Mouse (Mus musculus) embryo, embryonic 11 days (tissue): ENCODE results near the gene Ubl7.

Source experiments
- DNase-seq: peaks from one replicate; pipeline ENCODE4 v3.0.0-alpha.2; 2015

Ubl7 gene

DNA sequence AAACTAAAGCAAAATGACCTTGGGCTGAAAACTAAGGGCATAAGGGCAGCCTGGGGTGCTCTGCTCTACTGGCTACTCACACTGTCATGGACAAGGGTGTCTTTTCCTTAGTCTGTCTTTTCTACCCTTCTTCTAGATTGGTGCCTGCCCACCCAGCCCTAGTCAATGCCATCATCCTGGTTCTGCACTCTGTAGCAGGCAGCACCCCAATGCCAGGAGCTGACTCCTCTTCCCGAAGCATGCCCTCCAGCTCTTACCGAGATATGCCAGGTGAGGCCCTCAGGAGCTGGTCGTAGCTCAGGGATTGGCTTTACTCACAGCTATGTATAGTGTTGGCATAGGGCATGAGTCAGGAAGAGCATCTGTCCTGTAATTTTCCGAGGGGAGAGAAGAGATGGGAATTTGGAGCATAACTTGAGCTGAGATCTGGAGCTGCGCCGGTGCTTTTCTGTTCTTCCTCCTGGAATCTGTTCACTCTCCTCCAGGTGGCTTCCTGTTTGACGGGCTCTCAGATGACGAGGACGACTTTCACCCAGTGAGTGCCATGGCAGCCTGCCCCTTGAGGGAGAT is 10.8 kb downstream of the Ubl7 start:
- DNase-seq, result no peak

DNA sequence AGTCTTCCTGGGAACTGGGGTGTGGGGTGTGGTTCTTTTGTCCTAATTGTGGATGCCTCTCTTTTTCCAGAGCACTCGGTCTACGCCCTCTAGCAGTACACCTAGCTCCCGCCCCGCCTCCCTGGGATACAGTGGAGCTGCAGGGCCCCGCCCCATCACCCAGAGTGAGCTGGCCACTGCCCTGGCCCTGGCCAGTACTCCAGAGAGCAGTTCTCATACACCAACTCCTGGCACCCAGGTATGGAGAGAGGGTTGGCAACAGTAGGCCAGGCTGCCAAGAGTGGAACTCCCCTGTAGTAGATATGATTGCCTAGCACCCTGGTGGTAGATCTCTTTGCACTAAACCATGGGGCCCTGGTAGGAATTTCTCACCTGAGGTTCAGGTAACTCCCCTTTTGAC is 11.6 kb downstream of the Ubl7 start:
- DNase-seq, result no peak

DNA sequence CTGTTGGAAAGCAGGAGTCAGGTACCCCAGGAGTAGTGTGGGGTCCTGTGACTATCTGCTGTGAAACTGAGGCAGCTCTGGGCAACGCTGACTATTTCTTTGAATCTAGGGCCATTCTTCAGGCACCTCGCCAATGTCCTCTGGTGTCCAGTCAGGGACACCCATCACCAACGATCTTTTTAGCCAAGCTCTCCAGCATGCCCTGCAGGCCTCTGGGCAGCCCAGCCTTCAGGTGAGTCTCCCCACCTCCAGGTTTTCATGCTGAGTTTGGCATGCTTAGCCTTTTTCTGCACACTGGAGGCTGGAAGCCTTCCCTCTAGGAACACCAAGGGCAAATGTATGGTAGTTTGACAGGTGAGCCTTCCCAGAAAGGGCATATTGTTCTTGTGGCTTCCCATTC is 12.3 kb downstream of the Ubl7 start:
- DNase-seq, result no peak

DNA sequence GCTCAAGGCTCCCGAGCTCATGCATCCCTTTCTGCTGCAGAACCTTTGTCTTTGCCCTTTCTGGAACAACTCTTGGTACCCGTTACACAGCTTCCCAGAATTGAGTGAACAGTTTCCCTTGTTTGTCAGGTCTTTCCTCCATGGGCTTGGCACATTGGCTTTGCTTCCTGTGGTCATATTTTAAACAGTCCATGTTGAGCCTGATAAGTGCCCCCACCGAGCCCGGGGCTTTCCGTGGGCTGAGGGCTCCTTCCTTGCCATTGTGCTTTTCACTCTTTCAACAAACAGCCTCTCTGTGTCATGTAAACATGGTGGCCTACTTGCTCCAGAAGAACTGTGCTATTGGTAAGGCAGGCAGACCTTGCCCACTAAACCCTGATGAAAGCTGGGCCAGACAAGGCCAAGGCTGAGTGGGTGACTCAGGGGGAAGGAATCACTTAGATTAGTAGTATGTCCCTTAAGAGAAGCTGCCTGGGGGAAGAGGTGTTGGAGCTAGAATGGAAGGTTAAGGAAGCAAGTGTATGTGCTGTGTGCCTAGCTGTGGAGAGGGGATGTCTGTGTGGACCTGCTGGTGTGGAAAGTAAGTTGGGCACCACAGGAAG is 20.5 kb downstream of the Ubl7 start:
- no peak for DNase-seq

DNA sequence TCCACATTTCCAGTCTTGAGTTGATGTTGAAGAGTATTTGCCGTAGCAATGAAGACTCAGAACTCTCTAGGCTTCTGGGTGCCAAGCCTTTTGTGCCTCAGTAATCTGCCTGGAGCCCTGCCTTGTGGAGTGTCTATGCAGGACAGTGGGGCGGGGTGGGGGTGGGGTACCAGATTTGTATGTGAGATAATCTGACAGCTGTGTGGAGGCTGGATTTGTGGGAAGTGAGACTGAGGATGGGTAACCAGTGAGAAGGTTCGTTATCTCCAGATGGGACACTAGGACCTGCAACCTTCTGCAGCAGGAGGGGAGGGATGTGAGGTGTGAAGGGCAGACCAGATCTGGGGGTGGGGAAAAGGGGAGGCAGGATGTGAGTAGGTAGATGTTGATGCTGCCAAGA is 21.5 kb downstream of the Ubl7 start:
- no peak for DNase-seq

DNA sequence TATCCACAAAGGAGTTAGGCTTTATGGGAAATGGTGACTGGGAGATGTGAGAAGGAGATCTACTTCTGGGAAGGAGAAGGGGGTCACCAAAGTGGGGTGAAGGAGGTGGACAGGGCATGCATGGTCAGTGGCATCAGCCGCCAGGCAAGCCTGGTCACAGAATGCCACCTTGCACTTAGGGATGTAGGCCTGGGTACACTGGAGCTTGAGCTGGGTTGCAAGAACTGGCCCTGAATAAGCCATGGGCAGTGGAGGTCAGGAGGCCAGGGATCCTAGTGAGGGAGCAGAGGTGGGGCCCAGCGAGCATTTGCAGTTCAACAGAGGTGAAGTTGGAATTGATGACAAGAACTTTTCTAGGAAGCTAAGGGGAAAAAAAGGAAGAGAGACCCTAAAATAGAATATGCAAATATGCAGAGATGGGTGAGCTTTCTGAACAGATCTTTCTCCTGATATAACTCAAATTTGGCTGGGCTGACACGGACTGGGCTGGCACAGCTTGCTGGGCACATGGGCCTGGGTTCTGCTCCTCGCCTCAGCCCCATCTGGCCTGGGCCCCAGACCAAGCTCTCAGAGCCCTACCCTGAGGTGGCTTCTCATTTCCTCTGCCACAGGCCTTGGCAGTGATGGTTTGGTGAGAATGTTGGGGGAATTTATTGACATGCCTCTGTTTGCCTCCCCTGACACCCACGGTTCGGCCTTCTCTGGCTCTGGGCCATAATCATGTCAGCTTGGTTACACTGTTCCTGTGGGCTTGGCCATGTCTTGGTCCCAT is 22.2 kb downstream of the Ubl7 start:
- no peak for DNase-seq

DNA sequence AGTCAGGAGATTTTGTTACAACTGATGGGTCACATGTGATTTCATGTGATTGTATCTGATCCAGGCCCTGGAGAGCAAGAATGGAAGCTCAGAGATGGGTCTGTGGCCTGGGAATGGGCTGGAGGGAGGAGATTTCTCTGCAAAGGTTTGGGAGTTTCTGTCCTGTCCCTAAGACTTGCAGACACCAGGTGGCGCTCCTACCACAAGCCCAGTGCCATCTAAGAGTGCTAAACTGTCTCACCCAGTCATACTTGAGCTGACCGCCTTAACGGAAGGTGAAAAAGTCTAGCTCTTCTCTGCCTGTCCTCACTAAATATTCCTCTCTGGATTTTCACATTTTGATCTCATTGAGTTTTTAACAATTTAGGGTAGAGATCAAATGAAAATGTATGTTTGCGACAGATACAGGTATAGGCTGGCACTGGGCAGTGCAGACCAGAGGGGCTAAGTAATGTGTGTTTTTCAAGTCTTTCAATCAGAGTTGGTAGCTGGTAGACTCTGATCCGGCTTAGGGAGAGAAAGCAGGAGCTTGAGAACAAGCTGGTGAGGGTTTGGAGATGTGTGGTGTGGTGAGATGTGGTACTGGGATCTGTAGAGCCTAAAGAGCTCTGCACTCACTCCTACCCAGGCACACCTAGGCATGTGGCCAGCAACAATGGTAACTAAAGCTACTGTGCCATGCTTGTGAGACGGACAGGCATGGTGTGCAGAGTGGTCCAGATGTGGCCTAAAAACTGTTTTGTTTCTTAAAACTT is 25.1 kb downstream of the Ubl7 start:
- peak; percentile 87 for DNase-seq

DNA sequence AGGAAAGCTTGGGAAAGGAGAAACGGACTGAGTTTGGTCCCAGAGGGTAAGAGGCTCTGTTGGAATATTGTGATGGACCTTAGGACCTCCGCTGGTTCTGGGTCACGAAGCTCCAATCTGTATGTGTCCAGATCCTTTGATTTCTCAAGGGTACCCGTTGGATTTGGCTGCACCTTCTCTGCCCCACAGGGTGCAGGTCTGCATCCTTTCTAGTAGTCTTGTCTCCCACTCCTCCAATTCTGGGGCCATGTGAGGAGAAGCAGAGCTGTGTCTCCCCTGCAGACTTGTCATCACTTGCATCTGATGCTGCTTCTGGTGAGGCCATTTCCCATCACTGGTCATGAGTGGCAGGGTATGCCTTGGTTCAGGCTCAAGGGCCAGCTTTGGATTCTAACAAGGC is 26.4 kb downstream of the Ubl7 start:
- DNase-seq, result no peak

DNA sequence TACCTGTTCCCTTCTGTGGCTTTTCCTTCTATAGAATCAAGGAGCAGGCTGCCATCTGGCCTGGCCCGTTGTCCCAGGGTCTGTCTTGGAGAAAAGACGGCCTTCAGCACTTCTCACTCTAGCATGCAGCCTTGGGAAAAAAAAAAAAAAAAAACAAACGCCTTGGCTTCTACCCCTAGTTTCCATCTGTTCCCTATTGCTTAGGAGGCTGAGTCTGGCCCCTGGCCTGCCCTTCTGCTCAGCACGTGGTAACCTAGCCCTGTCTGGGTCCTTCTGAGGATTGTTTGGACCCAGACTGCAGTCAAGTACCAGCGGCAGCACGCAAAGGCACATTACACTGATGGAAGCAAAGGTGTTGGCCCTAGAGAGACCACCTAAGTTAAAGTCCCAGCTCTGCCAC is 26.9 kb downstream of the Ubl7 start:
- no peak for DNase-seq

DNA sequence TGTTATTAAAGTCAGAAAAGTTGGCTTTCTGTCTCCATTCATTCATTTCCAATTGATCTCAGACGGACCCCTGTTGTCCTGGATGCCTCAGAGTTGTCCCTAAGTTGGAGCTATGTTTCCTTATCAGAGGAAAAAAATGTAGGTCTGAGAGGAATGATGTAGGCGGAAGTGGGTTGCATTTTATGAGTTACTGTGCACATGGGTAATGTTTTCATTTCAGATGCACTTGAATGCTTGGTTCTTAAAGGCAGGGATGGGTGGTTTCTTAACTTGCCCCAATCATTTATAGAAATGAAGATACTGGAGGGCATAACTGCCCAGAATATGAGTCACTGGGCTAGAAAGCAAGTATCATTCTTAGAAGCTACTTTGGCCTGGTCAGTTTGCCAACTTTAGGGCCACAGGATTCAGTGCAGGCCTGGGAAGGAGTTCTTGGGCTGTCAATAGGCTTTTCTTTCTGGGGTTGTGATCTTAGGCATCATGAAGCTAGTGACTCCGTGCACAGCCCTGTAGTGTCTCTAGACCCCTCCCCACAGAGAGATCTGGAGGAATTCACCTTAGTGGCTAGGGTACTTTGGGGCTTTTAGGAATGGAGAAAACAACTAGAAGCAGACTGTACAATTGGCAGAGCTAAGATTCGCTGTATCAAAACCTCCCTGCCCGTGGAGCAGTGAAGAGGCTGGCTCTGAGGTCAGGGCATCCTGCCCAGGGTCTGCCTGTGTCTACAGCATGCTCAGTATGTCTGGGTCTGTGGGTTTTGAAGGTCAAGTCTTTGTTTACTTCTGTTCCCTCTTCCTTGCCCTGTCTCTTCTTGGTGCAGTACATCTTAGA is 27.7 kb downstream of the Ubl7 start:
- no peak for DNase-seq

DNA sequence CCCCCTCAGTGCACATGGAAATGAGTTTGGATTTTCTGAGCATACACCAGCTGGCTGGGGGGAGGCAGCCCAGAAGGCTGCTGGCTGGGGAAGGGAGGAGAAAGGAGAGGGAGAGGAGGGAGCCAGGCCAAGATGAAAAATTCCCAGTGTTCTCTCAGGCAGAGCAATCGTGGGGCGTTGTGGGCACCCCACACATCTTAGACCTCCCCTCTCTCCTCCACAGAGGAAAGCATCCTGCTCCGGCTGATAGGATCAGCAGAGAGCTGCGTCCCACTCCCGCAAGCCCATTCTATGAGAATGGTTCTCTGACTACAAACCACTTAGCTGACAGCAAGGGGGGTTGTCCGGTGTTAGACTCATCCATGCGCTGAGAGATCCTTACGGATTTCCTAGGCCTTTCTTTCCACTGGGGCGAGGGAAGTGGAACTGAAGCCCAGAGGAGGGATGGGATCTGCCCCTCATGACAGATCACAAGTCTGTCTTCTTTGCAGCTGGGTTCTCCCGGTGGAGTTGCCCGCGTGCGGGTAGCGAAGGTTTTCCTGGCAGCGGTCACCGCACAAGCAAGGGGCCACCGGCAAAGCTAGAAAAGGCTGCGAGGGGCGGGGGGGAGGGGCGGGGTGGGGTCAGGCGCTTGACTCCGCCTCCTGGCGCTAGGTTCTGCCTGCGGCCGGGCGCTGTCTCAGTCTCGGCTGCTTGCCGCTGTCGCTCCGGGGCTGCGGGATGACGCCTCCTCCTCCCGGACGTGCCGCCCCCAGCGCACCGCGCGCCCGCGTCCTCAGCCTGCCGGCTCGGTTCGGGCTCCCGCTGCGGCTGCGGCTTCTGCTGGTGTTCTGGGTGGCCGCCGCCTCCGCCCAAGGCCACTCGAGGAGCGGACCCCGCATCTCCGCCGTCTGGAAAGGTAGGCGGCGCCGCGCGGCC is 28.9 kb downstream of the Ubl7 start, which contains the start of gene Sema7a:
TSS of gene Sema7a (plus strand) at position 682 of the 918 bp plus-strand sequence.
- peak; percentile 89 for DNase-seq

DNA sequence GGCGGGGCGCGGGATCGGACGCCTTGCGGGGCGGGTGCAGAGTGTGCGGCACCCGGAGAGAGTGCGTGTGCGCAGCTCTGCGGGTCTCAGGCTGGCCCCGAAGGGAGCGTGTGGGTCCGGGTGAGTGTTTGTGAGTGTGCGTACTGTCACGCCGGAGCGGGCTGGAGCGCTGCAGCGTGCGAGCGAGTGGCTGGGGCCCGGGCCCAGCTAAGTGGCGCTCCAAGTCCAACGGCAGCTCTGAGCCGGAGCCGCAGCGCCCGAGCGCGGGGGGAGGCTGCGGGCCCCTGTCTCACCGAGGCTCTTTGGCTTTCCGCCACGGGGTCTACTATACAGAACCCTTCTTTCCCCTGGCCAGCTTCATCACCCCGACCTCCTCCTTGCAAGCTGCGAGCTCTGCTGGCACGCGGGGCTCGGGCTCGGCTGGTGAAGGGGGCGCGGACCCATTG is 29.6 kb downstream of the Ubl7 start:
- DNase-seq, result peak; percentile 64

DNA sequence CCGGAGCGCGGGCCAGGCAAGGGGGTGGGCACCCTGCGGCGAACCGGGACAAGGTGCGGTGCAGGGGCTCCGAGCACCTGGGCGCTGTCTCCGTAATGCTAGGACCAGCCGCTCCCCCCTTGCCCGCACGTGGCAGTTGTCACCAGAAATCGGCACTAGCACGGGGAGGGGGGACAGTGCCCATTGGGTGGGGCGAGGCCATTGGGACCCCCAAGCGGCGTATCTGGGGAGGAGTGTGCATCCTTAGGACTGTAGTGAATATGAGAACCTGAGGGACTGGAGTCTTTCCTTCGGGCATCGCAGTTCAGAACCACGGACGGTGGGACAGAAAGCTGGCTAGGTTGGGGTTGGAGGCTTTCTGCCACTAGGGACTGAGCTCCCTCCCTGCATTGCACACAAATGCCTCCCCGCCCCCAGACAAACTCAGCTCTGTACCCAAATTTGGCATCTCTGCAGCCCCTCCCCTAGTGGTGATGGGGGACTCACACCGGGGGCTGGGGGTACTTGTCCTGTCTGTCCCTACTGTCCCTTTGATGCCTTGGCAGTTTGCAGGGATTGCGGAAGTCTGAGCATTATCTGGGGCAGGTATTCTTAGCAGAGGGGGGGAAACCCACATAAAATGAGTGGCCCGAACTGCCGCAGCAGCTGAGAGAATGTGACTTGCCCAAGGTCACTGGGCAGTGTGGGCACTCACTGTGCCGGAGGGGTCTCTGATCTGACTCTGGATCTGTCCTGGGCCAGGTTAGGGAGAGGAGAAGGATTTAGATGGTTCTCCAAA is 30.3 kb downstream of the Ubl7 start:
- DNase-seq, result peak; percentile 29

DNA sequence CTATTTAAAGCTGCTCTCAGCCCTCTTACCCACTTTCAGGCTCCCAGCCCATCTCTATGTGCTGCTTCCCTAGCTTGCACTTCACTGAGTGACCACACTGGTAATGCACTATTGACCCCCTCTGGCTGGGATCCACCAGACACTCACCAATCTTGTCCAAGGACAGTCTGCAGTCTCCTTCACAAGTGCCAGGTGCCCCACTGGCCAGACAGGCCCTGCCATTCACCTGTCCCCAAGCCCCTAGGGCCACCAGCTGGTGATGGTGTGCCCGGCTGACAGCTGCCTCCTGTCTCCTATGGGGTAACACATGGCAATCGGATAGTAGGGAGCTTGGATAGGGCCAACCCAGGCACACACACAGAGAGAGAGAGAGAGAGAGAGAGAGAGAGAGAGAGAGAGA is 31.3 kb downstream of the Ubl7 start:
- no peak for DNase-seq

DNA sequence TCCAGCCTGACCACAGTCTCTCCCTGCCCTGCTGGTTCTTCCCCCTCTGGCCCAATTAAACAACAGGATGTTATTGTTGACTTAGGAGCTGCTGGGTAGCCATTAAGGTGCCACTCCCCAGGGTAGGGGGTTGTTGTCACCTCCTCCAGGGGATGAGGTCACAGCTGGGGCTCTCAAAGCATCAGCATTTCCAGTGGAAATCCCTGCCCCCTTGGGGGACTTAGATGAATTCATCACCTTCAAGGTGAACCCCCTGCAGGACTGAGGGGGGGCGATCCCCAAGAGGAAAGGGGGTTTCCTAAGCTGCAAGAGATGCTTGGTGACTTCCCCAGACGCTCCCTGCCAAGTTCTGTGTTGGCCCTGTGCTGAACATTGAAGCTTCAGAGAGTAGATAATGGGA is 32.3 kb downstream of the Ubl7 start:
- DNase-seq, result no peak

DNA sequence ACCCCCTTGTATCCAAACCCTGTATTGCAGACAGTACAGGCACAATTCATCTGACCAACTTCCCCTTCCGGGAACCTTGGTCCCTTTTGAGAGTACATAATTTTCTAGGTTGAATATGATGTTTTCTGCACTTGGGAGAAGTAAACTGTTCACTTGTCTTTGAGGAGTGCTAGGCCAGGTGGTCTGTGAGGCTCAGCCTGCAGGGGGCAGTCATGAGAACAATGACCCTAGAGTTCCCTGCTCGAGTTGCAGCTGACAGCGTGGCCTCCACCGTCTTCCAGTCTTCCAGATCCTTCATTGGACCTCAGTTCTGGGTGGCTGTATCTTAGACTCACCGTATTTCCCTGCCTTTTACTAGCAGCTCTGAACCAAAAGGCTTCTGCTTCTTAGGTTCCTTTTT is 33.8 kb downstream of the Ubl7 start:
- peak; percentile 73 for DNase-seq

DNA sequence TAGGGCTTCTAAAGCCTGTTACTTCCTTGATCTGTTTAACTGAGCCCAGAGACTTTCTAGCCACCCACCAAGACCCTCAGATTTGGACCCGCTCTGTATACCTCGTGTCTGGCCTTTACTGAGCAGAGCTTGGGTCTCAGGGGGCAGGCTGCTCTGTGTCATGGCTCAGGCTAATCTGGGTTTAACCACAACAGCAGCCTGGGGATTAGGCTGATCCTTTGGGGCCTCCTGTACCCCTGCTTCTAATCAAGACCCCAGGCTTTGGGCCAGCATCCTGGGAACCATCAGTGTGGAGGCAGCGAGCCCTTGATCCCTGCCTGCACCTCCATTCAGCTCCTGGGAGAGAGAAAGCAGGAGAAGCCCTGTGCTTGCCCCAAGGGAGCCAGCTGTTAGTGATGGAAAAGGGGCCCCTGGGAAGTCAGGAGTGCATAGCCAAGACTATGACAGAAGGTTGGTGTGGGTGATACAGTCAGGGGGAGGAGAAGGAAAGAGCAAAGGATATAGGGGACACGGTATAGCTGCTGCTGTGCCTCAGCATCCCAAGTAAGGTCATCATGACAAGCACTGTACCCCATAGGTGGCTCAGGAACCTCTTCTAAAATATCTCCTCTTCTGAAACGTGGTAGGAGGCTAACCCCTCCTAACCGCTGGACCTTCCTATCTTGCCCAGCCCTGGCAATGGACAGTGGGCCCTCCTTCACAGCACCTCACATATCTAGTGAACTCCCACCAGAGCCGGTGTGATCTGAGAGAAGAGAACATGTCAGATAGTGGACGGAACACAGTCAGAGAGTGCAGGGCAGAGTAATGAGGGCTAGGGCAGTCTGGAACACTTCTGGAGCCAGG is 35.2 kb downstream of the Ubl7 start:
- no peak for DNase-seq

DNA sequence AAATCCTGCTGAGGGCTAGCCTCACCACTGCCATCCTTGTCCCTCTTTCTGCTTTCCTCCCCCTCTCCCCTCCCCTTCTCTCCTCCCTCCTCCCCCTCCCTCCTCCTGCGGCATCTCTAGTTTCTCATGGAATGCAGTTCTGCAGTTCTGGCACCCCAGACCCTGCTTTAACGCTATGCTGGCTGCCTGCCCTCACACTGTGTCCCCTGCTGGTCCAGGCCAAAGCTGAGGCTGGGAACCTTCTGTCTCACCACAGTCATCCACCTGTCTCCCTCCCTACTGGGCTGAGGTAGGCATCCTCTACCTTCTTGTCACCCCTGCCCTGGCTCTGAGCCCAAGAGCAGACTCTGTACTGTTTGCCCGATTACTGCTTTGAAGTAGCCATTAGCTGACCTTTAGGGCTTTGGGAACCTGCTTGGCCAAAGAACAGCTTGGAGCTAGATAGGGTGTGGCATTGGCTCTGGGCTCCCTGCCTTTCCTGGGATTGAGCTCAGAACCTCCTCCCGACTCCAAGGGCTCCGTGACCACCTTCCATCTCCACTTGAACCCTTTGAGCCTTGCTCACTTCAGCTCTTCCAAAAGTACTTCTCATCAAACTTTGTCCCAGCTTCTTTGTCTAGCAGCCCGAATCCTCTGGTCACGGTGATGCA is 36.7 kb downstream of the Ubl7 start:
- no peak for DNase-seq

DNA sequence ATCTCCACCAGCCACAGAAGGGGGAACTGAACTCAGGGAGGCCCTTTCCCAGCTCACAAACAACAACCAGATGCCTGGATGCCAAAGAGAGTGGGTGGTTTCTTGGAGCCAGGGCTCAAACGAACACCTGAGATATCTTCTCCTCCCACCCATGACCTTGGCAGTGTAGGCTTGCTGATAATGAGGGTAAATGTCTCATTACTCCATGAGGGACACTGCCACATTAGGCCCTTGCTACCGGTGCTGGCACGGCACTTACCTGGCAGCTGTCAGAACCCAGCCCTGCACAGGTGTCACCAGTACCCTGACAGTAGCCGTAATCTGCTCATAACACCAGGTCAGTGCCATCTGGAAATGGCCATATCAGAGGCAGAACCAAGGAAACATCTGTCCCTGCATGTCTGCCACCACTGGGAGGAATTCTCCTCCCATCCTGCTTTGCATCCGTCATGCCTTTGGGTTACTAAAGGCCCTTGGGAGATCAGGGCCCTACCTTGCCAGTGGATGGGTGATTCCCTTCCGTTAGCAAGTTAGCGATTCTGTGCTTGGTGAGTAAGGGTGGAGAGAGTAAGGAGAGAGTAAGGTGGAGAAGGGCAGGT is 37.7 kb downstream of the Ubl7 start:
- no peak for DNase-seq
